Mouse (Mus musculus): Measurements from ENCODE around the gene Pla2g2e. TPM values are rescaled to one million over a fixed set of nuclear protein-coding genes. Genes with fewer than 3 reads are reported as not detected.
"Not testable (repeated sequence)": the region's sequence is repeated elsewhere in the genome, so short reads cannot be mapped to it uniquely, and the experiment has no call there.

The Pla2g2e gene
- total RNA-seq, 2 experiments from 2014 or later, result 1.1 to 4.1 TPM

GRCm38 (mm10) chr4:138882179-138882578 lies 4.4 kb downstream of the Pla2g2e start:
- no peak for DNase-seq

GRCm38 (mm10) chr4:138884261-138884660 lies 6.5 kb downstream of the Pla2g2e start:
- peak; percentile 93 for DNase-seq

GRCm38 (mm10) chr4:138889165-138889564 lies 11.4 kb downstream of the Pla2g2e start:
- no peak for DNase-seq

GRCm38 (mm10) chr4:138889635-138890034 lies 11.9 kb downstream of the Pla2g2e start:
- no peak for DNase-seq

- no peak for DNase-seq
Observed at GRCm38 (mm10) chr4:138892655-138893054, 14.9 kb downstream of the Pla2g2e start.

GRCm38 (mm10) chr4:138893789-138894188 lies 16.0 kb downstream of the Pla2g2e start:
- DNase-seq, result not testable (repeated sequence)

GRCm38 (mm10) chr4:138899361-138899760 lies 21.6 kb downstream of the Pla2g2e start:
- DNase-seq, result no peak

- no peak for DNase-seq
Observed at GRCm38 (mm10) chr4:138905624-138906337, 28.0 kb downstream of the Pla2g2e start.

GRCm38 (mm10) chr4:138913141-138913787 lies 35.5 kb downstream of the Pla2g2e start:
- peak; percentile 62 for DNase-seq

- peak; percentile 97 for DNase-seq
Observed at GRCm38 (mm10) chr4:138913797-138914196, 36.1 kb downstream of the Pla2g2e start, which contains the start of gene Otud3. Gene Otud3, minus strand, starts transcription at chr4:138913945.

- no peak for DNase-seq
Observed at GRCm38 (mm10) chr4:138917282-138917681, 39.5 kb downstream of the Pla2g2e start.

GRCm38 (mm10) chr4:138921254-138922130 lies 43.8 kb downstream of the Pla2g2e start:
- no peak for DNase-seq

GRCm38 (mm10) chr4:138922131-138922459 lies 44.4 kb downstream of the Pla2g2e start:
- DNase-seq, result peak; percentile 98

- DNase-seq, result no peak
Observed at GRCm38 (mm10) chr4:138925561-138925960, 47.8 kb downstream of the Pla2g2e start.

Other genes starting within 250 kb of the Pla2g2e start
- gene Vwa5b1, start 242.1 kb upstream of the Pla2g2e start, total RNA-seq (2021), result under 1 TPM; 0.18 to 0.30 TPM
- gene Pla2g2c, start 153.2 kb upstream of the Pla2g2e start, total RNA-seq (2021), result not detected
- gene Ubxn10, start 140.8 kb upstream of the Pla2g2e start, total RNA-seq (2021), result under 1 TPM; 0.72 to 0.76 TPM
- 1 to 10 TPM; 8.9 to 9.0 TPM for gene Pla2g2f, start 120.3 kb upstream of the Pla2g2e start, total RNA-seq (2021)
- gene Pla2g2d, start 102.2 kb upstream of the Pla2g2e start, total RNA-seq (2021), result 1 to 10 TPM; 2.9 to 3.7 TPM
- 10 to 100 TPM in 1 of 2 experiments, 1 to 10 TPM in 1; 9.8 to 15.0 TPM for gene Pla2g5, start 14.5 kb upstream of the Pla2g2e start, total RNA-seq (2021)
- not detected for gene Gm13030, start 4.0 kb upstream of the Pla2g2e start, total RNA-seq (2021)
- 1 to 10 TPM; 7.1 to 8.2 TPM for gene Otud3, start 36.0 kb downstream of the Pla2g2e start, total RNA-seq (2021)
- gene Rnf186, start 89.2 kb downstream of the Pla2g2e start, total RNA-seq (2021), result not detected
- 10 to 100 TPM; 14.7 to 15.0 TPM for gene Tmco4, start 94.9 kb downstream of the Pla2g2e start, total RNA-seq (2021)
- gene Htr6, start 197.6 kb downstream of the Pla2g2e start, total RNA-seq (2021), result under 1 TPM in 1 of 2 experiments, not detected in 1; 0.45 TPM
- gene Nbl1, start 215.1 kb downstream of the Pla2g2e start, total RNA-seq (2021), result 10 to 100 TPM; 39.7 to 40.9 TPM